Mouse (Mus musculus) myocyte (in vitro differentiated cells): ENCODE data around the gene Enah. TPM values are rescaled to one million over a fixed set of nuclear protein-coding genes. Genes with fewer than 3 reads are reported as not detected.

Experiments
- H3K27me3 ChIP-seq: one replicate; pipeline ENCODE4 v1.6.1; 2011; ENCODE audit not compliant: control insufficient read depth, insufficient read depth, insufficient read length
- H3K36me3 ChIP-seq: one replicate; pipeline ENCODE4 v1.6.1; 2011; ENCODE audit not compliant: control insufficient read depth, insufficient read depth
- H3K4me2 ChIP-seq: one replicate; pipeline ENCODE4 v1.6.1; 2011; ENCODE audit warnings: low read depth, control low read depth
- H3K4me3 ChIP-seq: one replicate; pipeline ENCODE4 v1.5.1; 2011; ENCODE audit warnings: mild to moderate bottlenecking, control low read depth, moderate library complexity
- H3K79me2 ChIP-seq: one replicate; pipeline ENCODE4 v1.6.1; 2011; ENCODE audit not compliant: control insufficient read depth, insufficient read depth
- H3ac ChIP-seq: one replicate; pipeline ENCODE4 v1.6.1; 2011; ENCODE audit not compliant: control insufficient read depth, insufficient read length
- CEBPB ChIP-seq: IDR thresholded peaks from 2 replicates; pipeline ENCODE4 v1.6.1; 2011; ENCODE audit warnings: mild to moderate bottlenecking, moderate library complexity; ENCODE audit not compliant: poor library complexity, insufficient read depth, severe bottlenecking
- E2F4 ChIP-seq: IDR thresholded peaks from one replicate; pipeline ENCODE4 v1.6.1; 2011; ENCODE audit warnings: mild to moderate bottlenecking, control low read depth, moderate library complexity; ENCODE audit not compliant: insufficient read depth
- MAX ChIP-seq: IDR thresholded peaks from one replicate; pipeline ENCODE4 v1.6.1; 2011; ENCODE audit warnings: low read depth, mild to moderate bottlenecking, control low read depth
- MYOD1 ChIP-seq, 3 experiments: IDR thresholded peaks; one replicate each; pipeline ENCODE4 v1.6.1; 2011; ENCODE audit warnings: control low read depth in 2 of 3, low read depth in 2 of 3, mild to moderate bottlenecking in 2 of 3, moderate library complexity in 1 of 3; ENCODE audit not compliant: insufficient read length in 2 of 3, control insufficient read depth in 1 of 3
- MYOG ChIP-seq, 3 experiments: IDR thresholded peaks; one replicate each; pipeline ENCODE4 v1.6.1; 2011; ENCODE audit warnings: control low read depth in 2 of 3, low read depth in 2 of 3, mild to moderate bottlenecking in 2 of 3; ENCODE audit not compliant: insufficient read length in 2 of 3, control insufficient read depth in 1 of 3, insufficient read depth in 1 of 3
- POLR2A ChIP-seq: IDR thresholded peaks from one replicate; pipeline ENCODE4 v1.6.1; 2011; ENCODE audit warnings: low read depth, mild to moderate bottlenecking, control low read depth, moderate library complexity; ENCODE audit not compliant: insufficient read length
- POLR2AphosphoS2 ChIP-seq: IDR thresholded peaks from one replicate; pipeline ENCODE4 v1.6.1; 2011; ENCODE audit warnings: low read depth, control low read depth; ENCODE audit not compliant: insufficient read length
- REST ChIP-seq: IDR thresholded peaks from one replicate; pipeline ENCODE4 v1.6.1; 2011; ENCODE audit warnings: mild to moderate bottlenecking, control low read depth, moderate library complexity; ENCODE audit not compliant: insufficient read depth, insufficient read length
- SRF ChIP-seq: IDR thresholded peaks from one replicate; pipeline ENCODE4 v1.6.1; 2011; ENCODE audit warnings: low read depth; ENCODE audit not compliant: control insufficient read depth, insufficient read length
- TCF12 ChIP-seq: IDR thresholded peaks from one replicate; pipeline ENCODE4 v1.6.1; 2011; ENCODE audit warnings: mild to moderate bottlenecking, control low read depth; ENCODE audit not compliant: poor library complexity, insufficient read depth, severe bottlenecking
- TCF3 ChIP-seq: IDR thresholded peaks from one replicate; pipeline ENCODE4 v1.6.1; 2011; ENCODE audit warnings: low read depth, control low read depth; ENCODE audit not compliant: insufficient read length
- USF1 ChIP-seq: IDR thresholded peaks from one replicate; pipeline ENCODE4 v1.6.1; 2011; ENCODE audit warnings: low read depth, mild to moderate bottlenecking, control low read depth, moderate library complexity
- polyA plus RNA-seq: library from polyadenylated mRNA; unstranded; fragments of >200 nt; fragmentation: generic; extraction: Trizol; gene quantifications from one replicate; pipeline ENCODE4 v1.2.1, GENCODE M21; 2012; ENCODE audit warnings: missing spikeins

Enah gene
- polyA plus RNA-seq, 1 experiment, result 72.9 TPM

DNA sequence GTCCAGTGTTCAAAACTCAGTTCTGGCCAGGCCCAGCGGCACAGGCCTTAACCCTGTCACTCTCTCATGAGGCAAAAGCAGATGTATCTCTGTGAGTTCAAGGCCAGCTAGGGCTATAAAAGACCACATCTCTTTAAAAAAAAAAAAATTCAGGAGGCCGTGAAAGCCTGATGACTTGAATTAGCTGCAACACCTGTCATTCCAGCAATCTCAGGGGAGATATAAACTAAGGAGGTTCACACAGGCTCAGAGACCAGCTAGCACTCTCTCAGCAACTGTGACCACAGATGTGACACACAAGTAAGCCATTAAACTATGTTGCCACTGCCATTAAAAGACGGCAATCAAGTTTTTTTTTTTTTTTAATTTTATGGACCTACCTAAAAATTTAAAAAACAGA is 56.0 kb downstream of the Enah start:
- no peak overlapping the region for H3ac ChIP-seq
- peak in 2 of 3 experiments; percentile 21 to 33 for TF ChIP-seq MYOG (IDR thresholded peaks at IDR 0.05; ENCODE audit: control insufficient read depth in 1 of 3, insufficient read depth in 1 of 3, insufficient read length in 2 of 3, low read depth in 2 of 3)
- TF ChIP-seq REST, result no peak
- TF ChIP-seq POLR2AphosphoS2, result no peak
- TF ChIP-seq TCF12, result peak; percentile 61
- peak; percentile 31 to 60 (median 48) for TF ChIP-seq MYOD1 (IDR thresholded peaks at IDR 0.05; ENCODE audit: control insufficient read depth in 1 of 3, insufficient read length in 2 of 3, low read depth in 2 of 3)
- H3K4me2 ChIP-seq, result no peak overlapping the region
- H3K4me3 ChIP-seq, result no peak overlapping the region
- no peaks in the 10 kb centered on the region for H3K36me3 ChIP-seq
- no peaks in the 10 kb centered on the region for H3K27me3 ChIP-seq
- H3K79me2 ChIP-seq, result peaks cover 21% of the 10 kb centered on the region

- TF ChIP-seq MYOD1 (IDR thresholded peaks at IDR 0.05; ENCODE audit: control insufficient read depth in 1 of 3, insufficient read length in 2 of 3, low read depth in 2 of 3) (no peak), MYOG (IDR thresholded peaks at IDR 0.05; ENCODE audit: control insufficient read depth in 1 of 3, insufficient read depth in 1 of 3, insufficient read length in 2 of 3, low read depth in 2 of 3) (no peak), E2F4 (no peak), USF1 (no peak), TCF12 (no peak), POLR2AphosphoS2 (no peak), MAX (no peak)
- Histone ChIP-seq H3K36me3 (no peaks in the 10 kb centered on the region), H3K4me2 (no peak overlapping the region), H3K27me3 (no peaks in the 10 kb centered on the region), H3ac (no peak overlapping the region), H3K4me3 (no peak overlapping the region), H3K79me2 (peaks cover 19% of the 10 kb centered on the region)
Measured at GRCm38 (mm10) chr1:181963351-181963750, 56.4 kb downstream of the Enah start.

- Histone ChIP-seq H3K27me3 (no peaks in the 10 kb centered on the region), H3K79me2 (peaks cover 13% of the 10 kb centered on the region), H3K36me3 (peaks cover 6% of the 10 kb centered on the region), H3K4me2 (no peak overlapping the region), H3K4me3 (no peak overlapping the region), H3ac (no peak overlapping the region)
- TF ChIP-seq MYOD1 (IDR thresholded peaks at IDR 0.05; ENCODE audit: control insufficient read depth in 1 of 3, insufficient read length in 2 of 3, low read depth in 2 of 3) (no peak), E2F4 (no peak), TCF12 (no peak), POLR2A (no peak), POLR2AphosphoS2 (no peak), REST (no peak), SRF (no peak), TCF3 (no peak), MAX (no peak), USF1 (no peak), MYOG (IDR thresholded peaks at IDR 0.05; ENCODE audit: control insufficient read depth in 1 of 3, insufficient read depth in 1 of 3, insufficient read length in 2 of 3, low read depth in 2 of 3) (no peak)
Measured at GRCm38 (mm10) chr1:181960383-181960782, 59.4 kb downstream of the Enah start.

DNA sequence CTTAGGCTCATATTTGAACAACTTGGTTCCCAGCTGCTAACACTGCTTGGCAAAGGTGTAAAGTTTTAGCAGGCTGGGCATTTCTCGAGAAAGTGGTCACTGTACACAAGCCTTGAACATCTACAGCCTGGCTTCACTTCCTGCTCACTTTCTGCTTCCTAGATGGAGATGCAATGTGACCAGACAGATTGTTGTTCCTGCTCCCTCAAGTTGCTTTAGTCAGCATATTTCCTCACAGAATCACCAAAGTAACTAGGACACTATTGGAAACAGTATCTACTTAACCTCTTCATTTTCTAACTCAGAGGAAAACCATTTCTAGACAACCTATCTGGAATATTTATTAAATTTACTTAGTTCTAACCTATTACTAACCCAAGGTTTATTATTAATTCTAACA is 61.4 kb downstream of the Enah start:
- H3K27me3 ChIP-seq, result no peaks in the 10 kb centered on the region
- peaks cover 6% of the 10 kb centered on the region for H3K36me3 ChIP-seq
- no peak overlapping the region for H3K4me3 ChIP-seq
- TF ChIP-seq POLR2AphosphoS2 (no peak), SRF (no peak), TCF3 (no peak), E2F4 (no peak), USF1 (no peak), POLR2A (no peak), MAX (no peak), TCF12 (no peak), MYOG (IDR thresholded peaks at IDR 0.05; ENCODE audit: control insufficient read depth in 1 of 3, insufficient read depth in 1 of 3, insufficient read length in 2 of 3, low read depth in 2 of 3) (no peak), MYOD1 (IDR thresholded peaks at IDR 0.05; ENCODE audit: control insufficient read depth in 1 of 3, insufficient read length in 2 of 3, low read depth in 2 of 3) (no peak), REST (no peak), CEBPB (no peak)
- H3K79me2 ChIP-seq, result peaks cover 4% of the 10 kb centered on the region
- no peak overlapping the region for H3K4me2 ChIP-seq
- no peak overlapping the region for H3ac ChIP-seq

DNA sequence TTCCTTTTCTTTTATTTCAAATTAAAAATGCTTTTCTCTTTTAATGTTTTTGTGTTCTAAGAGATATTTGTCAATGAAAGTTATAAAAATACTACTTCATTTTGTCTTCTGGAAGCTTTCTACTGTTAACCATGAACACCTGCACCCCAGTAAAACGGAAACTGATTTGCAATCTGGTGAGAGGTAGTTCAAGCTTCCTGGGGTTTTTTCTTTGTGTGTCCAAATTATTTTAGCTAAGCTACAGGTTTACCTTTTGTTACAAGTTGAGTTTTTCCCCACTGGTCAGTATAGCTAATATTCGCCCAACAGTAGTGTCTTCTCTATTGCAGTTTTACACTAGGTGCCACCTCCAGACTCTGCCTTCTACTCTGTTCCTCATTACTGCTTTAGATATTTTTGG is 62.1 kb downstream of the Enah start:
- no peak for TF ChIP-seq REST
- Histone ChIP-seq H3K36me3 (peaks cover 6% of the 10 kb centered on the region), H3K79me2 (peaks cover under 1% of the 10 kb centered on the region)

More for the DNA sequence above, 62.1 kb downstream of the Enah start:
- no peak overlapping the region for H3K4me2 ChIP-seq
- no peak overlapping the region for H3K4me3 ChIP-seq
- H3K27me3 ChIP-seq, result no peaks in the 10 kb centered on the region
- no peak overlapping the region for H3ac ChIP-seq
